Mouse (Mus musculus): ENCODE results near the gene Prss21.

DNA sequence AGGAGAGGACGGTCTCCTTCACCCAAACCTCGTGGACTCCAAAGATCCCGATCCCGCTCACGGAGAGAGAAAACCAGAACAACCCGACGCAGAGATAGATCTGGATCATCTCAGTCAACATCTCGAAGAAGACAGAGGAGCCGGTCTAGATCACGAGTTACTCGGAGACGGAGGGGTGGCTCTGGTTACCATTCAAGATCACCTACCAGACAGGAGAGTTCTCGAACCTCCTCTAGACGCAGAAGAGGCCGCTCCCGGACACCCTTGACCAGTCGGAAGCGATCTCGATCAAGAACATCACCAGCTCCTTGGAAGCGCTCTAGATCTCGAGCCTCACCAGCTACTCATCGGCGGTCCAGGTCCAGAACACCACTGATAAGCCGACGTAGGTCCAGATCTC lies 48.6 kb upstream of the Prss21 start:
- TF ChIP-seq POLR2A (IDR thresholded peaks at IDR 0.05; ENCODE audit: low read depth, low read length), result no peak
- no peak for TF ChIP-seq CTCF (IDR thresholded peaks at IDR 0.05; ENCODE audit: extremely low read depth, insufficient read length, insufficient replicate concordance, low read depth, low read length)

Measured in small intestine, adult 2 months (tissue).